Mouse (Mus musculus) liver (tissue): ENCODE measurements at regions not wholly inside any gene's neighbourhood (a gene's known extent, or its start where the extent isn't known, plus 50 kb on each side); places are given as distances from the start of the nearest gene placed in this dataset.

ENCODE experiments used
- DNase-seq: peaks from one replicate; pipeline ENCODE4 v3.0.0-alpha.2; 2020; ENCODE audit warnings: mixed read lengths

DNA sequence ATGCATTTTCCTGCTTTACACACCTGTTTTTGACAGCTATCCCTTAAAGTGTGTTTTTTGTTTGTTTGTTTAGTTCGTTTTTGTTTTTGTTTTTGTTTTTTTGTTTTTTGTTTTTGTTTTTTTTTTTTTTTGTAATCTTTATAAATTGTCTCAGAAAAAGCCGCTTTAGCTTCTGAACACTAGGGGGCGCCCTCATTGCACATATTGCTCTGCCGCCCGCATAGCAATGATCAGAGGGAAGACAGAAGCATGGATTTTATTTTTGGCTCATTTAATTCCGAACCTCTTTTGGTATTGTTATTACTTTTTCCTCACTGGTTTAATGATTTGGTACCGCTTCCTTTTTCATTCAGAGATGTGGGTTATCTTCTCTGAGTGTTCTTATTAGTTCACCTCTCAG lies 569.9 kb upstream of the Gm10800 start:
- peak; percentile 27 for DNase-seq
